7 mouse cellular contexts compared by ENCODE assay signal in the genomic region with DNA sequence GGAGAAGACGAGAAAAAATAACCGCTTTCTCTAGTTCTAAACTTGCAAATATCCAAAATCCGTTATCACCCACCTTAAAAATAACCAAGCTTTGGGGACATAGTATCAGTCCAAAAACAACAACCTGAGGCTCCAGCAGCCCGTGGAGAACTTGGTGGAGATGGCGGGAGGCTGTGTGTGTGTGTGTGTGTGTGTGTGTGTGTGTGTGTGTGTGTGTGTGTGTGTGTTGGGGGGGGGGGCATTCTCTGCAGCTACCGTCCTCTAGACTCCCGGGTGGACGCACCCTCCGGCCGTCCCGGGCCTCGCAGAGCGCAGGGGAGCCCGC. TPM values are rescaled to one million over a fixed set of nuclear protein-coding genes. Genes with fewer than 3 reads are reported as not detected.
DNase-seq lines count a peak whose midpoint lies in the region; ATAC-seq and TF ChIP-seq lines count a peak whose summit lies in the region.

No protein-coding gene starts in this region.

- H3K9ac ChIP-seq in lung, postnatal 0 days (replicated peaks; ENCODE audit: low read depth): peak overlapping the region; percentile 56
- H3K9ac ChIP-seq in limb, embryonic 13.5 days: peak overlapping the region; percentile 79
- peak overlapping the region; percentile 53; the same call in 1 of the 2 replicates for H3K9ac ChIP-seq in stomach, embryonic 14.5 days (replicated peaks; ENCODE audit: low read depth, low read length)

- WGBS in lung, postnatal 0 days: 6% methylated on average over 14 of the region's 14 CpGs
- 26% methylated on average over 5 of the region's 14 CpGs for WGBS in limb, embryonic 13.5 days
- WGBS in stomach, embryonic 14.5 days: 8% methylated on average over 14 of the region's 14 CpGs

- H3K27me3 ChIP-seq in lung, postnatal 0 days (replicated peaks; ENCODE audit: insufficient read depth, low read length): no peaks in the 10 kb centered on the region
- no peaks in the 10 kb centered on the region for H3K27me3 ChIP-seq in limb, embryonic 13.5 days
- no peaks in the 10 kb centered on the region for H3K27me3 ChIP-seq in stomach, embryonic 14.5 days (ENCODE audit: control insufficient read depth, insufficient read depth, low read length)

- TF ChIP-seq POLR2A in embryonic fibroblast, embryonic 13.5 days (IDR thresholded peaks at IDR 0.05; ENCODE audit: low read depth, low read length): no peak

- peak overlapping the region; percentile 67 for H3K4me3 ChIP-seq in lung, postnatal 0 days (ENCODE audit: low read depth, low read length)
- peak overlapping the region; percentile 69 for H3K4me3 ChIP-seq in embryonic fibroblast, embryonic 13.5 days (ENCODE audit: insufficient read depth, low read length)
- H3K4me3 ChIP-seq in limb, embryonic 13.5 days: peak overlapping the region; percentile 71
- H3K4me3 ChIP-seq in stomach, embryonic 14.5 days (ENCODE audit: low read depth, low read length): peak overlapping the region; percentile 53

- H3K4me2 ChIP-seq in lung, postnatal 0 days (replicated peaks; ENCODE audit: low read depth, low read length): peak overlapping the region; percentile 71
- peak overlapping the region; percentile 61 for H3K4me2 ChIP-seq in limb, embryonic 13.5 days (replicated peaks)
- H3K4me2 ChIP-seq in stomach, embryonic 14.5 days (replicated peaks; ENCODE audit: low read depth, low read length): peak overlapping the region; percentile 51

- DNase-seq in lung, postnatal 0 days (ENCODE audit: low spot score): no peak
- DNase-seq in lung, postnatal 10 days: no peak
- DNase-seq in ovary, postnatal 36 days (ENCODE audit: low spot score): no peak
- DNase-seq in embryo, embryonic 9.5 days (ENCODE audit: extremely low spot score): no peak

- ATAC-seq in lung, postnatal 0 days: peak; percentile 30; the same call in 1 of the 2 replicates
- no peak for ATAC-seq in limb, embryonic 13.5 days (ENCODE audit: low FRiP score, low read depth)
- ATAC-seq in stomach, embryonic 14.5 days (ENCODE audit: insufficient number of reproducible peaks, insufficient read depth, low FRiP score, low read depth): no peak

- no peak for TF ChIP-seq EP300 in lung, postnatal 0 days (IDR thresholded peaks at IDR 0.05)

- TF ChIP-seq CTCF in lung, postnatal 0 days (IDR thresholded peaks at IDR 0.05): no peak
- TF ChIP-seq CTCF in embryonic fibroblast, embryonic 13.5 days (IDR thresholded peaks at IDR 0.05; ENCODE audit: borderline replicate concordance, insufficient read depth, low read length): no peak

- no peaks in the 10 kb centered on the region for H3K9me3 ChIP-seq in lung, postnatal 0 days (ENCODE audit: low read length)
- H3K9me3 ChIP-seq in limb, embryonic 13.5 days: no peaks in the 10 kb centered on the region
- no peaks in the 10 kb centered on the region for H3K9me3 ChIP-seq in stomach, embryonic 14.5 days (ENCODE audit: control insufficient read depth, low read depth, low read length)

- peak overlapping the region; percentile 88 for H3K27ac ChIP-seq in lung, postnatal 0 days (ENCODE audit: low read length)
- H3K27ac ChIP-seq in embryonic fibroblast, embryonic 13.5 days (ENCODE audit: insufficient read depth, low read length): peak overlapping the region; percentile 77; the same call in 1 of the 2 replicates
- H3K27ac ChIP-seq in limb, embryonic 13.5 days: peak overlapping the region; percentile 69; the same call in 1 of the 2 replicates
- peak overlapping the region; percentile 90 for H3K27ac ChIP-seq in stomach, embryonic 14.5 days (ENCODE audit: low read length)

- no peaks in the 10 kb centered on the region for H3K36me3 ChIP-seq in lung, postnatal 0 days (ENCODE audit: insufficient read depth, low read length)
- no peaks in the 10 kb centered on the region for H3K36me3 ChIP-seq in limb, embryonic 13.5 days
- H3K36me3 ChIP-seq in stomach, embryonic 14.5 days (ENCODE audit: control insufficient read depth, insufficient read depth, low read length): no peaks in the 10 kb centered on the region

- peaks cover 5% of the 10 kb centered on the region; the same call in 1 of the 2 replicates for H3K4me1 ChIP-seq in lung, postnatal 0 days (ENCODE audit: insufficient read depth, low read depth, low read length)
- H3K4me1 ChIP-seq in embryonic fibroblast, embryonic 13.5 days (ENCODE audit: control insufficient read depth, insufficient read depth, low read length): peaks cover 6% of the 10 kb centered on the region; the same call in 1 of the 2 replicates
- H3K4me1 ChIP-seq in limb, embryonic 13.5 days: peaks cover 12% of the 10 kb centered on the region
- H3K4me1 ChIP-seq in stomach, embryonic 14.5 days (ENCODE audit: control insufficient read depth, insufficient read depth, low read length): peaks cover 6% of the 10 kb centered on the region; the same call in 1 of the 2 replicates

RNA-seq across cellular contexts. Expression of gene Gnb4, which starts 0.4 kb away (rescaled TPM):
- polyA plus RNA-seq in lung, postnatal 0 days (2015; fragmentation: Nextera tagmentation; extraction: Ambion mirVana): 109 and 114 TPM in 2 replicates
- 31.7 and 44.8 TPM in 2 replicates for polyA plus RNA-seq in embryonic fibroblast, embryonic 13.5 days (2011; ENCODE audit: insufficient read length, low read depth, missing spikeins)
- 79.7 and 83.0 TPM in 2 replicates for polyA plus RNA-seq in limb, embryonic 13.5 days (2015; fragmentation: Nextera tagmentation; extraction: Ambion mirVana)
- polyA plus RNA-seq in stomach, embryonic 14.5 days (2014; fragmentation: Nextera tagmentation; extraction: Ambion mirVana): 74.8 and 80.4 TPM in 2 replicates
